Mouse (Mus musculus): ENCODE data around the gene Samd8.

DNA sequence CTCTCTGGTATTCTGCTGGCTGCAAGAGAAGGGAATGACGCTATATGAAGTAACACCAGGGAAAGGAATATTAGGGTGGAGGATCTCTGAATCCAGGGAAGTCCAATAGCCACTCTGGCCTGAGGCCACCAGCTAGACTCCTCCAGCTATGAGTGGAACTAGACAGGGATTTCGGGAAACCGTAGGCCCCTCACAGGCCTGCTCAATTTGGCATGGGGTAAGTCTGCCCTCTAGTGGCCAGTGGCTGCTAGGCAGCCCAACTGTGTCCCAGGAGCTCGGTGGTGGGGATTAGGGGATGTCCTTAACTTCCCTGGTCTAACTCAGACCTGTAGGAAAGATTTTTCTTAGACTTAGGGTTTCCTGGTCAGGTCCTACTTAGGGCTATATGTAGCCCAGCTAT, 8.5 kb upstream of the Samd8 start:
- TF ChIP-seq POLR2A (IDR thresholded peaks at IDR 0.05; ENCODE audit: borderline replicate concordance, control insufficient read depth, low read depth, low read length): no peak
- peak; percentile 95 for TF ChIP-seq CTCF (IDR thresholded peaks at IDR 0.05; ENCODE audit: control insufficient read depth, insufficient read depth, low read length)

Measured in bone marrow, adult 2 months (tissue).